Mouse (Mus musculus): ENCODE measurements at regions not wholly inside any gene's neighbourhood (a gene's known extent, or its start where the extent isn't known, plus 50 kb on each side); places are given as distances from the start of the nearest gene placed in this dataset.

GRCm38 (mm10) chr4:5590531-5590930 is 797.4 kb upstream of the Impad1 start:
- Histone ChIP-seq H3K4me2 (ENCODE audit: low read depth, low read length) (no peak overlapping the region), H3K4me1 (replicated peaks; ENCODE audit: control insufficient read depth, insufficient read depth, low read length) (no peaks in the 10 kb centered on the region), H3K9me3 (ENCODE audit: control insufficient read depth, low read length) (no peaks in the 10 kb centered on the region), H3K9ac (ENCODE audit: low read length) (no peak overlapping the region), H3K27me3 (ENCODE audit: control insufficient read depth, insufficient read depth, low read depth, low read length) (no peaks in the 10 kb centered on the region), H3K27ac (ENCODE audit: low read length) (no peak overlapping the region), H3K4me3 (ENCODE audit: low read length) (no peak overlapping the region), H3K36me3 (ENCODE audit: control insufficient read depth, insufficient read depth, low read length) (no peaks in the 10 kb centered on the region)
- WGBS, result 29% methylated on average over 4 of the region's 4 CpGs
- ATAC-seq (ENCODE audit: low read depth), result no peak

- no peak overlapping the region for H3K4me2 ChIP-seq (ENCODE audit: low read depth, low read length)
- H3K4me3 ChIP-seq (ENCODE audit: low read length), result no peak overlapping the region
- no peak overlapping the region for H3K9ac ChIP-seq (ENCODE audit: low read length)
- WGBS, result 84% methylated on average over 4 of the region's 4 CpGs
- ATAC-seq (ENCODE audit: low read depth), result no peak
- no peaks in the 10 kb centered on the region for H3K4me1 ChIP-seq (replicated peaks; ENCODE audit: control insufficient read depth, insufficient read depth, low read length)
- H3K9me3 ChIP-seq (ENCODE audit: control insufficient read depth, low read length), result no peaks in the 10 kb centered on the region
- H3K27me3 ChIP-seq (ENCODE audit: control insufficient read depth, insufficient read depth, low read depth, low read length), result no peaks in the 10 kb centered on the region
- no peak overlapping the region for H3K27ac ChIP-seq (ENCODE audit: low read length)
- H3K36me3 ChIP-seq (ENCODE audit: control insufficient read depth, insufficient read depth, low read length), result no peaks in the 10 kb centered on the region
Measured at GRCm38 (mm10) chr4:5587465-5587864, 794.3 kb upstream of the Impad1 start.

GRCm38 (mm10) chr4:5585205-5585604 is 792.0 kb upstream of the Impad1 start:
- Histone ChIP-seq H3K4me3 (ENCODE audit: low read length) (no peak overlapping the region), H3K4me2 (ENCODE audit: low read depth, low read length) (no peak overlapping the region), H3K4me1 (replicated peaks; ENCODE audit: control insufficient read depth, insufficient read depth, low read length) (no peaks in the 10 kb centered on the region), H3K36me3 (ENCODE audit: control insufficient read depth, insufficient read depth, low read length) (no peaks in the 10 kb centered on the region), H3K27ac (ENCODE audit: low read length) (no peak overlapping the region), H3K27me3 (ENCODE audit: control insufficient read depth, insufficient read depth, low read depth, low read length) (no peaks in the 10 kb centered on the region), H3K9me3 (ENCODE audit: control insufficient read depth, low read length) (no peaks in the 10 kb centered on the region), H3K9ac (ENCODE audit: low read length) (no peak overlapping the region)
- ATAC-seq (ENCODE audit: low read depth), result no peak
- 81% methylated on average over 4 of the region's 4 CpGs for WGBS

- Histone ChIP-seq H3K9ac (ENCODE audit: low read length) (no peak overlapping the region), H3K9me3 (ENCODE audit: control insufficient read depth, low read length) (no peaks in the 10 kb centered on the region), H3K4me3 (ENCODE audit: low read length) (no peak overlapping the region), H3K4me2 (ENCODE audit: low read depth, low read length) (no peak overlapping the region), H3K36me3 (ENCODE audit: control insufficient read depth, insufficient read depth, low read length) (no peaks in the 10 kb centered on the region), H3K4me1 (replicated peaks; ENCODE audit: control insufficient read depth, insufficient read depth, low read length) (no peaks in the 10 kb centered on the region), H3K27ac (ENCODE audit: low read length) (no peak overlapping the region), H3K27me3 (ENCODE audit: control insufficient read depth, insufficient read depth, low read depth, low read length) (no peaks in the 10 kb centered on the region)
- WGBS, result 48% methylated on average over 6 of the region's 6 CpGs
- 0 out of 2 replicates have a peak, but pooled peaks have one; percentile 36 for ATAC-seq (ENCODE audit: low read depth)
Measured at GRCm38 (mm10) chr4:5583989-5584677, 791.0 kb upstream of the Impad1 start.

- no peak overlapping the region for H3K4me3 ChIP-seq (ENCODE audit: low read length)
- H3K9ac ChIP-seq (ENCODE audit: low read length), result no peak overlapping the region
- no peak overlapping the region for H3K4me2 ChIP-seq (ENCODE audit: low read depth, low read length)
- no peaks in the 10 kb centered on the region for H3K9me3 ChIP-seq (ENCODE audit: control insufficient read depth, low read length)
- H3K36me3 ChIP-seq (ENCODE audit: control insufficient read depth, insufficient read depth, low read length), result no peaks in the 10 kb centered on the region
- no peaks in the 10 kb centered on the region for H3K27me3 ChIP-seq (ENCODE audit: control insufficient read depth, insufficient read depth, low read depth, low read length)
- no peaks in the 10 kb centered on the region for H3K4me1 ChIP-seq (replicated peaks; ENCODE audit: control insufficient read depth, insufficient read depth, low read length)
- no peak overlapping the region for H3K27ac ChIP-seq (ENCODE audit: low read length)
- no peak for ATAC-seq (ENCODE audit: low read depth)
Measured at GRCm38 (mm10) chr4:5568076-5568475, 774.9 kb upstream of the Impad1 start.

GRCm38 (mm10) chr4:5560001-5560657 is 767.0 kb upstream of the Impad1 start:
- WGBS, result 49% methylated on average over 3 of the region's 3 CpGs
- H3K9ac ChIP-seq (ENCODE audit: low read length), result no peak overlapping the region
- H3K4me3 ChIP-seq (ENCODE audit: low read length), result no peak overlapping the region
- no peak overlapping the region for H3K27ac ChIP-seq (ENCODE audit: low read length)
- no peak overlapping the region for H3K4me2 ChIP-seq (ENCODE audit: low read depth, low read length)
- H3K27me3 ChIP-seq (ENCODE audit: control insufficient read depth, insufficient read depth, low read depth, low read length), result no peaks in the 10 kb centered on the region
- H3K9me3 ChIP-seq (ENCODE audit: control insufficient read depth, low read length), result no peaks in the 10 kb centered on the region
- H3K36me3 ChIP-seq (ENCODE audit: control insufficient read depth, insufficient read depth, low read length), result no peaks in the 10 kb centered on the region
- no peak; the same call in 1 of the 2 replicates for ATAC-seq (ENCODE audit: low read depth)
- no peaks in the 10 kb centered on the region for H3K4me1 ChIP-seq (replicated peaks; ENCODE audit: control insufficient read depth, insufficient read depth, low read length)

- Histone ChIP-seq H3K4me2 (ENCODE audit: low read depth, low read length) (no peak overlapping the region), H3K36me3 (ENCODE audit: control insufficient read depth, insufficient read depth, low read length) (no peaks in the 10 kb centered on the region), H3K4me3 (ENCODE audit: low read length) (no peak overlapping the region), H3K27ac (ENCODE audit: low read length) (no peak overlapping the region), H3K27me3 (ENCODE audit: control insufficient read depth, insufficient read depth, low read depth, low read length) (no peaks in the 10 kb centered on the region), H3K9ac (ENCODE audit: low read length) (no peak overlapping the region), H3K9me3 (ENCODE audit: control insufficient read depth, low read length) (no peaks in the 10 kb centered on the region), H3K4me1 (replicated peaks; ENCODE audit: control insufficient read depth, insufficient read depth, low read length) (no peaks in the 10 kb centered on the region)
- WGBS, result 63% methylated on average over 3 of the region's 3 CpGs
- ATAC-seq (ENCODE audit: low read depth), result no peak
Measured at GRCm38 (mm10) chr4:5540155-5540554, 747.0 kb upstream of the Impad1 start.

- Histone ChIP-seq H3K9ac (ENCODE audit: low read length) (no peak overlapping the region), H3K36me3 (ENCODE audit: control insufficient read depth, insufficient read depth, low read length) (no peaks in the 10 kb centered on the region), H3K27me3 (ENCODE audit: control insufficient read depth, insufficient read depth, low read depth, low read length) (no peaks in the 10 kb centered on the region), H3K4me2 (ENCODE audit: low read depth, low read length) (no peak overlapping the region), H3K4me1 (replicated peaks; ENCODE audit: control insufficient read depth, insufficient read depth, low read length) (no peaks in the 10 kb centered on the region), H3K4me3 (ENCODE audit: low read length) (no peak overlapping the region), H3K27ac (ENCODE audit: low read length) (no peak overlapping the region), H3K9me3 (ENCODE audit: control insufficient read depth, low read length) (no peaks in the 10 kb centered on the region)
- WGBS, result 65% methylated on average over 4 of the region's 4 CpGs
- ATAC-seq (ENCODE audit: low read depth), result no peak
Measured at GRCm38 (mm10) chr4:5530416-5530815, 737.3 kb upstream of the Impad1 start.

GRCm38 (mm10) chr4:5518522-5518921 is 725.4 kb upstream of the Impad1 start:
- Histone ChIP-seq H3K4me1 (replicated peaks; ENCODE audit: control insufficient read depth, insufficient read depth, low read length) (no peaks in the 10 kb centered on the region), H3K9me3 (ENCODE audit: control insufficient read depth, low read length) (no peaks in the 10 kb centered on the region), H3K4me3 (ENCODE audit: low read length) (no peak overlapping the region), H3K27ac (ENCODE audit: low read length) (no peak overlapping the region), H3K36me3 (ENCODE audit: control insufficient read depth, insufficient read depth, low read length) (no peaks in the 10 kb centered on the region), H3K27me3 (ENCODE audit: control insufficient read depth, insufficient read depth, low read depth, low read length) (no peaks in the 10 kb centered on the region), H3K4me2 (ENCODE audit: low read depth, low read length) (no peak overlapping the region), H3K9ac (ENCODE audit: low read length) (no peak overlapping the region)
- 72% methylated on average over 2 of the region's 2 CpGs for WGBS
- ATAC-seq (ENCODE audit: low read depth), result no peak
